Mouse (Mus musculus): ENCODE data around the gene Ccl9. TPM values are rescaled to one million over a fixed set of nuclear protein-coding genes. Genes with fewer than 3 reads are reported as not detected.

Ccl9 gene
- total RNA-seq, 1 experiment, result 0.18 TPM

GRCm38 (mm10) chr11:83533192-83533591, 45.2 kb downstream of the Ccl9 start:
- Histone ChIP-seq H3K4me1 (ENCODE audit: control insufficient read depth in 2 of 2, insufficient read depth in 2 of 2, low read length in 2 of 2, poor library complexity in 1 of 2) (peaks cover 0 to 2% of the 10 kb centered on the region in 2 experiments; a peak in 1 of 4 replicates), H3K36me3 (ENCODE audit: control insufficient read depth, insufficient read depth, low read length, poor library complexity, severe bottlenecking) (no peaks in the 10 kb centered on the region), H3K9ac (ENCODE audit: insufficient read depth, low read depth, low read length, poor library complexity, severe bottlenecking) (no peak overlapping the region), H3K9me3 (ENCODE audit: control insufficient read depth, insufficient read depth, low read depth, low read length) (no peaks in the 10 kb centered on the region), H3K27ac (ENCODE audit: insufficient read depth, low read depth, low read length, poor library complexity, severe bottlenecking) (no peak overlapping the region), H3K4me3 (ENCODE audit: insufficient read depth in 1 of 2, low read depth in 1 of 2, low read length in 2 of 2, poor library complexity in 1 of 2, severe bottlenecking in 1 of 2) (no peak overlapping the region)
- no peak for DNase-seq (ENCODE audit: low read depth, low spot score)
- in situ Hi-C loops (cut with MboI; ENCODE audit: low sequenced_read_pairs in 2 of 2, unreplicated experiment in 2 of 2), result no loop called here
- TF ChIP-seq MAFK (IDR thresholded peaks at IDR 0.05; ENCODE audit: insufficient read depth, low read depth, low read length) (no peak), ZC3H11A (IDR thresholded peaks at IDR 0.05; ENCODE audit: borderline replicate concordance, low read depth, low read length) (no peak), ZNF384 (IDR thresholded peaks at IDR 0.05; ENCODE audit: low read depth, low read length) (no peak), HCFC1 (IDR thresholded peaks at IDR 0.05; ENCODE audit: borderline replicate concordance, insufficient read depth, low read length) (no peak), CHD2 (IDR thresholded peaks at IDR 0.05; ENCODE audit: low read depth, low read length) (no peak)

GRCm38 (mm10) chr11:83530360-83530759, 48.1 kb downstream of the Ccl9 start, which contains the start of gene Ccl5:
TSS of gene Ccl5 (minus strand) at chr11:83530518.
- H3K9me3 ChIP-seq (ENCODE audit: control insufficient read depth, insufficient read depth, low read depth, low read length), result no peaks in the 10 kb centered on the region
- H3K4me3 ChIP-seq (ENCODE audit: insufficient read depth in 1 of 2, low read depth in 1 of 2, low read length in 2 of 2, poor library complexity in 1 of 2, severe bottlenecking in 1 of 2), result no peak within 1 kb of the TSS
- peaks cover 0 to 2% of the 10 kb centered on the region in 2 experiments; a peak in 1 of 4 replicates for H3K4me1 ChIP-seq (ENCODE audit: control insufficient read depth in 2 of 2, insufficient read depth in 2 of 2, low read length in 2 of 2, poor library complexity in 1 of 2)
- in situ Hi-C loops (cut with MboI; ENCODE audit: low sequenced_read_pairs in 2 of 2, unreplicated experiment in 2 of 2), result no loop called here
- H3K36me3 ChIP-seq (ENCODE audit: control insufficient read depth, insufficient read depth, low read length, poor library complexity, severe bottlenecking), result no peaks in the 10 kb centered on the region
- TF ChIP-seq ZNF384 (IDR thresholded peaks at IDR 0.05; ENCODE audit: low read depth, low read length) (no peak), CHD2 (IDR thresholded peaks at IDR 0.05; ENCODE audit: low read depth, low read length) (no peak), HCFC1 (IDR thresholded peaks at IDR 0.05; ENCODE audit: borderline replicate concordance, insufficient read depth, low read length) (no peak), ZC3H11A (IDR thresholded peaks at IDR 0.05; ENCODE audit: borderline replicate concordance, low read depth, low read length) (no peak), MAFK (IDR thresholded peaks at IDR 0.05; ENCODE audit: insufficient read depth, low read depth, low read length) (no peak)
- no peak within 1 kb of the TSS for H3K9ac ChIP-seq (ENCODE audit: insufficient read depth, low read depth, low read length, poor library complexity, severe bottlenecking)
- no peak for DNase-seq (ENCODE audit: low read depth, low spot score)
- H3K27ac ChIP-seq (ENCODE audit: insufficient read depth, low read depth, low read length, poor library complexity, severe bottlenecking), result no peak within 1 kb of the TSS

- TF ChIP-seq MAFK (IDR thresholded peaks at IDR 0.05; ENCODE audit: insufficient read depth, low read depth, low read length) (no peak), HCFC1 (IDR thresholded peaks at IDR 0.05; ENCODE audit: borderline replicate concordance, insufficient read depth, low read length) (no peak), ZC3H11A (IDR thresholded peaks at IDR 0.05; ENCODE audit: borderline replicate concordance, low read depth, low read length) (no peak), CHD2 (IDR thresholded peaks at IDR 0.05; ENCODE audit: low read depth, low read length) (no peak), ZNF384 (IDR thresholded peaks at IDR 0.05; ENCODE audit: low read depth, low read length) (no peak)
- Histone ChIP-seq H3K36me3 (ENCODE audit: control insufficient read depth, insufficient read depth, low read length, poor library complexity, severe bottlenecking) (no peaks in the 10 kb centered on the region), H3K4me3 (ENCODE audit: insufficient read depth in 1 of 2, low read depth in 1 of 2, low read length in 2 of 2, poor library complexity in 1 of 2, severe bottlenecking in 1 of 2) (no peak overlapping the region), H3K4me1 (ENCODE audit: control insufficient read depth in 2 of 2, insufficient read depth in 2 of 2, low read length in 2 of 2, poor library complexity in 1 of 2) (no peaks in the 10 kb centered on the region), H3K9ac (ENCODE audit: insufficient read depth, low read depth, low read length, poor library complexity, severe bottlenecking) (no peak overlapping the region), H3K9me3 (ENCODE audit: control insufficient read depth, insufficient read depth, low read depth, low read length) (no peaks in the 10 kb centered on the region), H3K27ac (ENCODE audit: insufficient read depth, low read depth, low read length, poor library complexity, severe bottlenecking) (no peak overlapping the region)
- DNase-seq (ENCODE audit: low read depth, low spot score), result no peak
- in situ Hi-C loops (cut with MboI; ENCODE audit: low sequenced_read_pairs in 2 of 2, unreplicated experiment in 2 of 2), result no loop called here
These were observed 49.4 kb downstream of the Ccl9 start for GRCm38 (mm10) chr11:83529024-83529423.

Other genes starting within 250 kb of the Ccl9 start
- gene Rasl10b, start 169.5 kb downstream of the Ccl9 start, total RNA-seq (2012; rRNA removed), result 1.2 and 1.9 TPM in 2 replicates
- 0.09 TPM in 1 of 2 replicates, not detected in the other for gene Gas2l2, start 149.2 kb downstream of the Ccl9 start, total RNA-seq (2012; rRNA removed)
- 0.36 TPM in 1 of 2 replicates, not detected in the other for gene 1700020L24Rik, start 141.0 kb downstream of the Ccl9 start, total RNA-seq (2012; rRNA removed)
- 0.79 and 1.3 TPM in 2 replicates for gene Mmp28, start 115.6 kb downstream of the Ccl9 start, total RNA-seq (2012; rRNA removed)
- 33.8 and 53.8 TPM in 2 replicates for gene Taf15, start 105.5 kb downstream of the Ccl9 start, total RNA-seq (2012; rRNA removed)
- not detected in 2 replicates for gene Heatr9, start 56.5 kb downstream of the Ccl9 start, total RNA-seq (2012; rRNA removed)
- not detected in 2 replicates for gene Ccl5, start 48.1 kb downstream of the Ccl9 start, total RNA-seq (2012; rRNA removed)
- 0.36 and 0.42 TPM in 2 replicates for gene Ccl6, start 14.5 kb upstream of the Ccl9 start, total RNA-seq (2012; rRNA removed)
- gene Rpl9-ps1, start 67.0 kb upstream of the Ccl9 start, total RNA-seq (2012; rRNA removed), result not detected in 2 replicates
- 1.1 and 1.3 TPM in 2 replicates for gene Ccl3, start 70.7 kb upstream of the Ccl9 start, total RNA-seq (2012; rRNA removed)
- gene Ccl4, start 83.9 kb upstream of the Ccl9 start, total RNA-seq (2012; rRNA removed), result not detected in 2 replicates
- gene Wfdc17, start 125.4 kb upstream of the Ccl9 start, total RNA-seq (2012; rRNA removed), result not detected in 2 replicates
- not detected in 2 replicates for gene Wfdc18, start 130.4 kb upstream of the Ccl9 start, total RNA-seq (2012; rRNA removed)
- gene Wfdc21, start 168.3 kb upstream of the Ccl9 start, total RNA-seq (2012; rRNA removed), result not detected in 2 replicates
- 16.7 and 19.5 TPM in 2 replicates for gene Heatr6, start 175.1 kb upstream of the Ccl9 start, total RNA-seq (2012; rRNA removed)

Measured in ES-E14 (cell line).